Mouse (Mus musculus) stomach, postnatal 0 days (tissue): ENCODE measurements around the gene Limd1.

Source experiments
- CTCF ChIP-seq: IDR thresholded peaks from 2 replicates; pipeline ENCODE4 v1.5.1; 2016; ENCODE audit warnings: antibody characterized with exemption, low read depth, mild to moderate bottlenecking, moderate library complexity
- EP300 ChIP-seq: optimal IDR thresholded peaks from 2 replicates; pipeline ENCODE3; 2016; ENCODE audit warnings: antibody characterized with exemption

DNA sequence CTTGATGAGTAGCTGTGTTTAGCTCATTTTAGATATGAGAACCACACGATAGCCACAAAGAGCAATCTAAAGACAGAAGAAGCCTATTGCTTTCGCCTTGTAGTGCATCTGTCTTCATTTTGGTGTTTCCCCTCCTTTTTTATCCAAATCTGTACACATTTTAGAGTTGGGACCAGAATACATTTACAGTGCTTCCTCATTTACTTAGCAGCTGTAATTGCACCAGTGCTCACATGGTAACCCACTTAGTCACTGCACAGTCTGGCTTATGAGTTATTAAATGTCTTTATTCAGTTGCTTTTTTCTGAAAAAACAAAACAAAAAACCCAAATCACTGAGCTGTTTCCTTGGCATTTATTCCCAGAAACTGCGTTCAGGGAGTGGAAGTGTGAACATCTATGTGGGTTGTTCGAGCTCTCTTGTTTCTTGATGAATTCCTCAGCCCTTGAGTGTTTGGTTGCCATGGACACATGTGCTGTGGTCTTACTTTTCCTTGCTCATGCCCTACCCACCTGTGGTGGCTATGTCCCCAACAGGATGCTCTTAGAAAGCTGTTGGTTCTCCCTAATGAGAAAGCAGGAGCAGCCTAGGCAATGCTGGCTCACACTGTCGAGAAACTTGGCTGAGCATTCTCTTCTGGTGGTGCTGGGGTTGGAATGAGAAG lies 24.8 kb downstream of the Limd1 start:
- TF ChIP-seq CTCF (no peak), EP300 (no peak)
